Mouse (Mus musculus) CH12.LX (cell line): ENCODE data around the gene Uggt2. TPM values are rescaled to one million over a fixed set of nuclear protein-coding genes. Genes with fewer than 3 reads are reported as not detected.
A peak's percentile ranks its signal among the peaks of the same experiment; 100 is the strongest.

Experiments
- DNase-seq: peaks from one replicate; pipeline ENCODE4 v3.0.0-alpha.2; 2013; ENCODE audit errors: extremely low read depth
- H3K27ac ChIP-seq: 2 replicates; pipeline ENCODE4 v1.5.1; 2012; ENCODE audit warnings: low read depth, mild to moderate bottlenecking, control low read depth, moderate library complexity; ENCODE audit not compliant: insufficient read depth
- H3K27me3 ChIP-seq: replicated peaks from 2 replicates; pipeline ENCODE3; 2012; ENCODE audit warnings: inconsistent platforms
- H3K36me3 ChIP-seq, 2 experiments: replicated peaks in 1 of 2; 2 replicates each; pipeline versions ENCODE3 to v1.6.1; 2012; ENCODE audit warnings: inconsistent platforms in 1 of 2, low read length in 1 of 2, mild to moderate bottlenecking in 1 of 2, mixed read lengths in 1 of 2, moderate library complexity in 1 of 2; ENCODE audit not compliant: control insufficient read depth in 1 of 2, insufficient read depth in 1 of 2
- H3K4me1 ChIP-seq, 2 experiments: 2 replicates each; pipeline ENCODE4 v1.6.1; 2012; ENCODE audit warnings: inconsistent platforms in 1 of 2, moderate library complexity in 1 of 2; ENCODE audit not compliant: insufficient read depth in 2 of 2, control insufficient read depth in 1 of 2
- H3K4me2 ChIP-seq: 2 replicates; pipeline ENCODE4 v1.6.1; 2012; ENCODE audit warnings: low read depth, mild to moderate bottlenecking, control low read depth; ENCODE audit not compliant: poor library complexity, insufficient read depth, severe bottlenecking
- H3K4me3 ChIP-seq, 3 experiments: fragments of 150-350 bp in 1 of 3; sonication (generic) in 1 of 3; replicated peaks in 1 of 3; 2 replicates each; pipeline versions ENCODE3 to v1.5.1; 2011 to 2012; ENCODE audit warnings: low read depth in 2 of 3, low read length in 2 of 3, mild to moderate bottlenecking in 2 of 3, moderate library complexity in 2 of 3, control low read depth in 1 of 3, improper control_type of control experiment in 1 of 3, inconsistent platforms in 1 of 3, mixed read lengths in 1 of 3; ENCODE audit not compliant: poor library complexity in 1 of 3
- H3K79me2 ChIP-seq: replicated peaks from 2 replicates; pipeline ENCODE4 v1.6.1; 2012; ENCODE audit warnings: mild to moderate bottlenecking, moderate library complexity; ENCODE audit not compliant: control insufficient read depth, poor library complexity, insufficient read depth, severe bottlenecking; ENCODE audit errors: extremely low read depth
- H3K9ac ChIP-seq: 2 replicates; pipeline ENCODE4 v1.6.1; 2012; ENCODE audit warnings: low read depth, mild to moderate bottlenecking, control low read depth, moderate library complexity; ENCODE audit not compliant: insufficient read depth
- H3K9me3 ChIP-seq: replicated peaks from 2 replicates; pipeline ENCODE3; 2012; ENCODE audit warnings: low read length, inconsistent platforms, mixed read lengths
- CHD2 ChIP-seq: IDR thresholded peaks from 2 replicates; pipeline ENCODE4 v1.6.1; 2011; ENCODE audit warnings: low read length, improper control_type of control experiment
- CTCF ChIP-seq, 2 experiments: IDR thresholded peaks in 1 of 2; conservative IDR thresholded peaks in 1 of 2; 2 replicates each; pipeline ENCODE4 v1.5.1; 2011 to 2012; ENCODE audit warnings: low read depth in 2 of 2, low read length in 2 of 2, improper control_type of control experiment in 1 of 2, inconsistent platforms in 1 of 2, mild to moderate bottlenecking in 1 of 2, moderate library complexity in 1 of 2
- ELF1 ChIP-seq: IDR thresholded peaks from 2 replicates; pipeline ENCODE4 v1.6.1; 2014; ENCODE audit warnings: low read depth, mild to moderate bottlenecking, inconsistent platforms, low read length, improper control_type of control experiment
- EP300 ChIP-seq: IDR thresholded peaks from 2 replicates; pipeline ENCODE4 v1.6.1; 2011; ENCODE audit warnings: low read length, improper control_type of control experiment
- IRF4 ChIP-seq: IDR thresholded peaks from 2 replicates; pipeline ENCODE4 v1.6.1; 2014; ENCODE audit warnings: low read depth, mild to moderate bottlenecking, inconsistent platforms, low read length, improper control_type of control experiment
- MXI1 ChIP-seq: IDR thresholded peaks from 2 replicates; pipeline ENCODE4 v1.6.1; 2011; ENCODE audit warnings: mild to moderate bottlenecking, low read depth, low read length, improper control_type of control experiment
- NELFE ChIP-seq: IDR thresholded peaks from 2 replicates; pipeline ENCODE4 v1.6.1; 2011; ENCODE audit warnings: low read depth, low read length, improper control_type of control experiment
- NRF1 ChIP-seq: IDR thresholded peaks from 2 replicates; pipeline ENCODE4 v1.6.1; 2014; ENCODE audit warnings: low read depth, mild to moderate bottlenecking, inconsistent platforms, low read length, improper control_type of control experiment, moderate library complexity
- POLR2AphosphoS2 ChIP-seq: IDR thresholded peaks from 2 replicates; pipeline ENCODE4 v1.6.1; 2011; ENCODE audit warnings: low read depth, low read length, improper control_type of control experiment
- RAD21 ChIP-seq: IDR thresholded peaks from 2 replicates; pipeline ENCODE4 v1.6.1; 2011; ENCODE audit warnings: low read depth, mild to moderate bottlenecking, low read length, improper control_type of control experiment, moderate library complexity
- SIN3A ChIP-seq: IDR thresholded peaks from 2 replicates; pipeline ENCODE4 v1.6.1; 2012; ENCODE audit warnings: low read length, improper control_type of control experiment, inconsistent platforms
- UBTF ChIP-seq: IDR thresholded peaks from 2 replicates; pipeline ENCODE4 v1.6.1; 2012; ENCODE audit warnings: low read depth, mild to moderate bottlenecking, inconsistent platforms, low read length, improper control_type of control experiment, moderate library complexity
- USF1 ChIP-seq: IDR thresholded peaks from 2 replicates; pipeline ENCODE4 v1.6.1; 2014; ENCODE audit warnings: low read depth, mild to moderate bottlenecking, inconsistent platforms, low read length, improper control_type of control experiment
- dilution Hi-C: fragments of 300-500 bp; cut with MboI; formaldehyde crosslinking; loops from 2 replicates; pipeline ENCODE4 v1.14.3; 2020; ENCODE audit warnings: low sequenced_read_pairs; ENCODE audit not compliant: extremely low pct_unique_long_range_greater_than_20kb, extremely low pct_ligation_motif_present
- in situ Hi-C: fragments of 300-500 bp; cut with MboI; formaldehyde crosslinking; loops from 3 replicates; pipeline ENCODE4 v1.14.3; 2019; ENCODE audit warnings: low sequenced_read_pairs, low pct_ligation_motif_present, low pct_unique_long_range_greater_than_20kb, mixed read lengths
- polyA plus RNA-seq: library from polyadenylated mRNA; unstranded; fragments of >175 nt; gene quantifications from 2 replicates; pipeline ENCODE4 v1.2.1, GENCODE M21; 2012; ENCODE audit warnings: low read depth; ENCODE audit not compliant: insufficient read length
- total RNA-seq, 2 experiments: library from RNA; depleted of rRNA; stranded (reverse); fragments of 300-350 nt in 1 of 2; fragments of >200 nt in 1 of 2; gene quantifications; 2 replicates each; pipeline ENCODE4 v1.2.3; 2012 to 2014

Uggt2 gene
- total and polyA plus RNA-seq, 3 experiments: 0.42 to 1.2 (median 1.0) TPM

DNA sequence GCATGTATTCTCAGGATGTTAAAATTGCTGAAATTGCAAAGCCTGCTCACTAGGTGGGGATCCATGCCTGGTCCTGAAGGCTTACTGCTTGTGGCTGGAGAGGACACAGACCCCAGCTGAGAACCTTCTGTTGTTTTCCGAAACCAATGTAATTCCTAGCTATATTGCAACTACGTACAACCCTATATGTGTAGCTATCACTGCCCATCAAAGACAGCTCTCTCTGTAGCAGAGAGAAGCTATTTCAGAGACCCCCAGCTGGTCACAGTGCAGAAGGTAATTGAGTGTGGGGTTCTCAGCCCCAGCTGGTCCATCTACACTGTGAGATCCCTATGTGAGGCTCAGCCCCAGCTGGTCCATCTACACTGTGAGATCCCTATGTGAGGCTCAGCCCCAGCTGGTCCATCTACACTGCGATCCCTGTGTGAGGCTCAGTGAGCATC lies 10.6 kb upstream of the Uggt2 start:
- no peak overlapping the region for H3K4me2 ChIP-seq
- in situ Hi-C loops: no loop called here
- H3K27me3 ChIP-seq: no peaks in the 10 kb centered on the region
- dilution Hi-C loops: no loop called here
- no peak overlapping the region for H3K27ac ChIP-seq
- no peak overlapping the region for H3K4me3 ChIP-seq
- no peaks in the 10 kb centered on the region for H3K79me2 ChIP-seq
- H3K9me3 ChIP-seq: peaks cover 11% of the 10 kb centered on the region
- peak; percentile 26 for TF ChIP-seq RAD21
- peak in 1 of 2 experiments; percentile 21; a peak in 2 of 4 replicates for TF ChIP-seq CTCF (conservative IDR thresholded peaks at IDR 0.05 in 1 of 2, IDR thresholded peaks at IDR 0.05 in 1 of 2; ENCODE audit: low read depth in 2 of 2, low read length in 2 of 2)
- no peak for TF ChIP-seq CHD2
- H3K36me3 ChIP-seq: no peaks in the 10 kb centered on the region
- no peaks in the 10 kb centered on the region for H3K4me1 ChIP-seq
- no peak for DNase-seq
- H3K9ac ChIP-seq: no peak overlapping the region

GRCm38 (mm10) chr14:119108776-119109301 lies 9.6 kb upstream of the Uggt2 start:
- Histone ChIP-seq H3K27me3 (no peaks in the 10 kb centered on the region), H3K79me2 (no peaks in the 10 kb centered on the region), H3K27ac (no peak overlapping the region), H3K9ac (no peak overlapping the region), H3K36me3 (no peaks in the 10 kb centered on the region), H3K4me2 (no peak overlapping the region), H3K4me3 (no peak overlapping the region), H3K4me1 (no peaks in the 10 kb centered on the region), H3K9me3 (peaks cover 11% of the 10 kb centered on the region)
- in situ Hi-C loops: no loop called here
- dilution Hi-C loops: no loop called here
- TF ChIP-seq NELFE (no peak), USF1 (no peak), NRF1 (no peak), IRF4 (no peak), POLR2AphosphoS2 (no peak), SIN3A (no peak)
- DNase-seq: no peak

- H3K79me2 ChIP-seq: no peaks in the 10 kb centered on the region
- no peak for TF ChIP-seq NRF1
- TF ChIP-seq SIN3A: no peak
- TF ChIP-seq UBTF: no peak
- TF ChIP-seq EP300: no peak
- TF ChIP-seq USF1: no peak
- no peak for TF ChIP-seq ELF1
- TF ChIP-seq MXI1: no peak
- TF ChIP-seq, all 38 proteins: peak for 0
- H3K4me2 ChIP-seq: no peak overlapping the region
- no peaks in the 10 kb centered on the region for H3K27me3 ChIP-seq
- dilution Hi-C loops: no loop called here
- H3K9me3 ChIP-seq: peaks cover 11% of the 10 kb centered on the region
- H3K36me3 ChIP-seq: no peaks in the 10 kb centered on the region
- no peaks in the 10 kb centered on the region for H3K4me1 ChIP-seq
- no peak overlapping the region for H3K4me3 ChIP-seq
- in situ Hi-C loops: no loop called here
- no peak for DNase-seq
- no peak overlapping the region for H3K27ac ChIP-seq
- H3K9ac ChIP-seq: no peak overlapping the region
Observed at GRCm38 (mm10) chr14:119107591-119107990, 8.4 kb upstream of the Uggt2 start.
